Mouse (Mus musculus): ENCODE measurements around the gene Dctn2.
"Not testable (repeated sequence)": the region's sequence is repeated elsewhere in the genome, so short reads cannot be mapped to it uniquely, and the experiment has no call there.

The Dctn2 gene

GRCm38 (mm10) chr10:127314950-127315349 lies 48.8 kb downstream of the Dctn2 start:
- DNase-seq (ENCODE audit: low spot score) = not testable (repeated sequence)

DNA sequence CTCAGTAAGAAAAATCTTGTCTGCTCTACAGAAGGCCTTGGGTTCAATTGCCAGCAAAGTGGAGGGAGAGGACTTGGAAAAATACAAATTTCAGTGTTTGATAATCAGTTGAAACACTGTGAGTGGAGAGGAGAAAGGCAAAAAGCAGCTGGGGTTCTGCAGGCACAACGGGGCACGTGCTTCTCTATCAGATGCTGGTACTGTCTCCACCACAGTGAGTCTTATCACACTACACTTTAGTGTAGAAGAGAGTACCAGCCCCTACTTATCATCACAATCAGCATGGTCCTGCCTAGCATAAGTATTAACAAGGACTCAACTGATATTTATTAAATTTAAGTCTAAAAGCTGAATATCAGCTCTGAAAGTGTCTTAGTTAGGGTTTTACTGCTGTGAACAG lies 51.1 kb downstream of the Dctn2 start:
- DNase-seq (ENCODE audit: low spot score) = no peak

- DNase-seq (ENCODE audit: low spot score) = no peak
These were observed 51.8 kb downstream of the Dctn2 start for GRCm38 (mm10) chr10:127318009-127318408.

GRCm38 (mm10) chr10:127319969-127320368 lies 53.8 kb downstream of the Dctn2 start:
- no peak for DNase-seq (ENCODE audit: low spot score)

DNA sequence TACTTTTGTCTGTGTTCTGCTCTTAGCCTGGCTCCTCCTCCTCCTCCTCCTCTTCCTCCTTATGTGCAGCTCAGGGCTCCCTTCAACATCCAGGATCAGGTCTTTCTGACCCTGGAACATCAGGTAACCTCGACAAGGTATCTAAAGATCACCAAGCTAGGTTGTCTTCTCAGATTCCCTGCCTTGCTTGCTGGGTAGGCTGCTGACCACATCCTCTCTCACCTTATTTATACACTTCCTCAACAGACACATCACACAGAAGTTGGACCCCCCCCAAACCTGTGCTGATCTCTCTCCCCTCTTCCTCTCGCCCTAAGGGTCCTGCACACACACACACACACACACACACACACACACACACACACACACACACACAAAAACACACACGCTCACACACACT lies 55.5 kb downstream of the Dctn2 start, which contains the start of gene Arhgap9:
TSS of gene Arhgap9 (plus strand) at position 344 of the 400 bp plus-strand sequence.
- no peak for DNase-seq (ENCODE audit: low spot score)

- no peak for DNase-seq (ENCODE audit: low spot score)
These were observed 56.0 kb downstream of the Dctn2 start for GRCm38 (mm10) chr10:127322178-127322577.

GRCm38 (mm10) chr10:127322669-127323068 lies 56.5 kb downstream of the Dctn2 start:
- DNase-seq (ENCODE audit: low spot score) = no peak

DNA sequence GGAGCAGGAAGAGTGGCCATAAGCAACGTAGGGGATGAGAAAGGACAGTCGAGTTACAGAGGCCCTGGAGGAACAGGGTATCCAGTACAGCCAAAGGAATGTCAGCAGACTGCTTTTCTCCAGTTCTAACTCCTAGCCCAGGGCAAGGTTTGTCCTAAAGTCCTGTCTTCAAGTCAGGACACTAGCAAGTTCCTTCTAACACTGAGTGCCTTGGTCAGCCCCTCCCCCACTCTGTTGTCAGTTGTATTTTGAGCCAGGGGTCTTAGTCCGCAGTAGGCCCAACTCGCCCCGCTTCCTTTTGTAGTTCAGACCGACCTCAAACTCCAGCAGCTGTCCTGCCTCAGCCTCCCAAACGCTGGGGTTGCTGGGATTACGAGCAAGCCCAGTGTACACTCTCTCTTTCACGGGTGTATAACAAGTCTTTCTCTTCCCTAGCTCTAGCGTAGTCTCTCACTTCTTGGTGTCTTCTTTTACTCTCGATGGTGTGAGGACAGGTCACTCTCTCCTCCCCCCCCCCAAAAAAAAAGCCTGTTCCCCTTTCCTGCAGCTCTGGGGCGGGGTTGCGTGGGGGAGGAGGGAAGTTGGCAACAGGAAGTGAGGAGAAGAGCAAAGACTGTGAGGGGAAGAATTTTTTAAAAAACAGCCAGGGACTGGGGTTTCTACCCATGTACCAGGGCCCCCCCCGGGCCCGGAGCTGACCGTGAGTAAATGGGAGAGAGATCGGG lies 57.1 kb downstream of the Dctn2 start:
- DNase-seq (ENCODE audit: low spot score) = no peak

- DNase-seq (ENCODE audit: low spot score) = peak; percentile 65
These were observed 58.3 kb downstream of the Dctn2 start for GRCm38 (mm10) chr10:127324495-127324894.

GRCm38 (mm10) chr10:127325454-127326016 lies 59.4 kb downstream of the Dctn2 start:
- no peak for DNase-seq (ENCODE audit: low spot score)

GRCm38 (mm10) chr10:127326017-127326801 lies 60.0 kb downstream of the Dctn2 start:
- DNase-seq (ENCODE audit: low spot score) = no peak

- peak; percentile 40 for DNase-seq (ENCODE audit: low spot score)
These were observed 60.7 kb downstream of the Dctn2 start for GRCm38 (mm10) chr10:127326828-127327227.

DNA sequence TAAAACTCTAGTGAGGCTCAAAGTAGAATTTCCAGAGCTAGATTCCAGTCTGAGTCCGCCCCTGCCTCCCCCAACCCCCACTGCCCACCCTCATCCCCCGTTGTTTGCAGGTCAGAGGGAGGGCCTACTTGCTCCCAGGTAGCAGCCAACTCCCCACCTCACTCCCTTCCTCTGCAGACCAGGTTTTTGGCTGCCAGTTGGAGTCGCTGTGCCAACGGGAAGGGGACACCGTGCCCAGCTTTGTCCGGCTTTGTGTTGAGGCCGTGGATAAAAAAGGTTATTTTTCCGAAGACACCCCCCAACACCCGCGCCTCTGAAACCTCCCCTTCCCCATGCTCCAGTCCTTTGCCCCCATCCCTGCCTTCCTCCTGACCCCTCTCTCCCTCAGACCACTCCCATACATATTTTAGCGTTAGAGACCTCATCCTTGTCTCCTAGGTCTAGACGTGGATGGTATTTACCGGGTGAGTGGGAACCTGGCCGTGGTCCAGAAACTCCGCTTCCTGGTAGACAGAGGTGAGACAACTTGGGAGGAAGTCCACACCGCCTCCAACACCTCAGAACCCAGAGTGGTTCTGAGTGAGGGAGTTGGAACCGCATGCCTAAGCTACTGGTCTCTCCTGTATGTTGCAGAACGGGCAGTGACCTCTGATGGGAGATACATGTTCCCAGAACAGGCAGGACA lies 61.4 kb downstream of the Dctn2 start:
- no peak for DNase-seq (ENCODE audit: low spot score)

DNA sequence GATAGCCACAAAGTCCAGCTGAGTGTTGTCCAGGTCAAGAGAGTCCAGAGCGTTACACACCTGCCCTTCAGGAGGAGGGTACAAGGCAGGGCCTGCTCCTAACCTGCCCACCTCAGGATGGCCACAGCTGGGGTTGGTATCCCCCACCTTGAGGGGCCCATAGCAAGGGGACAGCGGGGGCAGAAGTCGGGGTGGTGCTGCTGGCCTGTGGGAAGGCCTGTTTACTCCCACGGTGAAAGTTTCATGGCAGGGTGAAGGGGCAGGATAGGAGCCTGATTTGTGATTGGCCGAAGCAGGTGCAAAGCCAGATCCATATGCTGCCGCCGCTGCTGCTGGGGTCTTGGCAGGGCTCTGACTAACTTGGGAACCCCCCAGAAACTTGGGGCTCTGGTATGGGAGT lies 64.0 kb downstream of the Dctn2 start:
- DNase-seq (ENCODE audit: low spot score) = no peak
